Mouse (Mus musculus) embryonic stem cell, embryonic (primary cell): ENCODE measurements around the gene Gnb2.

Experiments used
- CTCF ChIA-PET, 4 experiments: fragments of 300-600 bp in 2 of 4; fragments of 350-600 bp in 2 of 4; sonication (Branson Sonifier 250); formaldehyde crosslinking; loops; one replicate each; lab custom pipeline; 2022; ENCODE audit warnings: inconsistent platforms in 2 of 4; lab: Charles Lee
- POLR2A ChIA-PET, 4 experiments: fragments of 300-600 bp in 2 of 4; fragments of 350-600 bp in 2 of 4; sonication (Branson Sonifier 250); formaldehyde crosslinking; loops; one replicate each; lab custom pipeline; 2022; ENCODE audit warnings: antibody characterized with exemption in 4 of 4, inconsistent platforms in 1 of 4; lab: Charles Lee

Gene Gnb2

DNA sequence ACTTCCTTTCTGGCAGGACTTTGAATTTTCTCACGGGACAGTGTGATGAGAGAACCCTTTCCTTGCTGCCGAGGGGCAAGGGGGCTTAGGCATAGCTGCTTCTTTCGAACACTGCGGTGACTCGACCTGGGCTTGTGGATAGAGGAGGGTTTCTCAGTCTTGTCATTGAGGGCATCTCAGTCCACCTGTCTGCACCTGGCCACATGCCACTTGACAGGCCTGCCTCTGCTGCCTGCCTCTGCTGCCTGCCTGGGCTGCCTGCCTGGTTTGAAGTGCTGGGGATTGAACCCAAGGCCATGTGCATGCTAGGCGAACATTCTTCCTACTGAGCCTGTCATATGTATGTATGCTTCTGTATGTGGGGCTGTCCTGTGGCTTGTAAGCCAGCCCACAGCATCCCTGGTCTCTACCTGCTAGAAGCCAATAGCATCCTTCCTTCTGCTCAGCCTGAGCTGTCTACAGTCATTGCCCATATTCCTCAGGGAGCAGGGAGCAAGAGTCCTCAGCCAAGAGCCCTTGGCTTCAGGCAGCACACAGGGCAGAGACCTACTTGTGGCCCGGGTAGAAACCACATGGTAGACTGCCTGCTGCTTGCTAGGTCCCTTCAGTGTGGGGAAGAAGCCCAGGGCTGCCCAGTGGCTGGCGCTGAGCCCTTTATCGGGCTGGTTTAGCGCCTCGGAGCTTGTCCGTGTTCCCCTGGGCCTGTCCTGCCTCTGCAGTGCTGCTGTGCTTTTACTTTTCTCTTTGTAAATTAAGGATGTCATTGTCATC is 19.2 kb downstream of the Gnb2 start:
- POLR2A ChIA-PET, result interaction anchor here (0.6 to 7.6 kb wide), 17 partner anchors 8 to 246 kb away, joined by 3 to 75 read pairs (median 4); partner anchors contain the start of gene Pop7 (in 3 of the 4)
- CTCF ChIA-PET, result interaction anchor here (0.6 to 4.8 kb wide), 18 partner anchors 8 to 374 kb away, joined by 3 to 45 read pairs (median 6); partner anchors contain the start of gene Pop7 (in 4 of the 4)

DNA sequence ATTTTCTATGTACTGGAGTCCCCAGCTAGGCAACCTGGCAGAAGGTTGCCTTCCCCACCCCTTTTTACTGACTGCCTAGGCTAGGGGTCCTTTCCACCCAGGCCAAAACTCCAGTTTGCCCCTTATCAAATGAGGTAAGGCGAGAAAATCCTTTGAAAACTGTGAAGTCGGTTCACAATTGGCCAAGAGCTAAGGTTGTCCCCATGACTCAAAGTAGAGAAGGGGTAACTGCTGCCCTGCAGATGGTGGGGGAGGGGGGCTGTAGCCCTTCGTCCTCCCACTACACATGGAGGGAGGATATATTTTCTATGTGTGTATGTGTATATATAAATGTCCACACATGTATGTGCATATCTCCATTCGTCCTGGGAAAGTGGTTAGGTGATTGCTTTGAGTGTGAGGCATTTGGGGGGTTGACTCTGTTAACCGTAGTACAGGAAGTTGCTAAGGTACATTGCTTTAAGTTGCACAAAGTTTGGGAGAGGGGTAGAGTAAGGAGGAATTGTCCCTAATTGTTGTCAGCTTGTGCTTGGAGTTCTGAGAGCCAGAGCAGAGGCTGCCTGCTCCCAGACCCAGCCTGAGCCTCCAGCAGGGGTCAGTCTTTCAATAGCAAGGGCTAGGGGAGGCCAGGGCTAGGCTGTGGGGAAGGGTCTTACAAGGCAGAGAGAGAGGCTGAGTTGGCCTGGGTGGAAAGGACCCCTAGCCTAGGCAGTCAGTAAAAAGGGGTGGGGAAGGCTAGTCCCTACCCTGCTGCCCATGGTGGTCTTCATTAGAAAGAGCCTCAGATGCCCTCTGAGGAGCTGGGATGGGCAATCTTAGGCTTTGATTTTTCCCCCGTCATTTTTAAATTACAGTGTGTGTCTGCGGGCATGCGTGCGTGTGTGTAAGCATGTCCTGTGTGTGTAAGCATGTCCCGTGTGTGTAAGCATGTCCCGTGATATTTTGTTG is 20.2 kb downstream of the Gnb2 start:
- ChIA-PET CTCF (interaction anchor here (0.5 to 4.8 kb wide), 39 partner anchors 9 to 659 kb away, joined by 3 to 45 read pairs (median 4); partner anchors contain the start of genes Pop7 (in 4 of the 4) and Mcm7 (in 1 of the 4)), POLR2A (interaction anchor here in 3 of 4 experiments (0.6 to 7.6 kb wide), 21 partner anchors 9 to 339 kb away, joined by 3 to 75 read pairs (median 3); partner anchors contain the start of gene Pop7 (in 3 of the 3))

DNA sequence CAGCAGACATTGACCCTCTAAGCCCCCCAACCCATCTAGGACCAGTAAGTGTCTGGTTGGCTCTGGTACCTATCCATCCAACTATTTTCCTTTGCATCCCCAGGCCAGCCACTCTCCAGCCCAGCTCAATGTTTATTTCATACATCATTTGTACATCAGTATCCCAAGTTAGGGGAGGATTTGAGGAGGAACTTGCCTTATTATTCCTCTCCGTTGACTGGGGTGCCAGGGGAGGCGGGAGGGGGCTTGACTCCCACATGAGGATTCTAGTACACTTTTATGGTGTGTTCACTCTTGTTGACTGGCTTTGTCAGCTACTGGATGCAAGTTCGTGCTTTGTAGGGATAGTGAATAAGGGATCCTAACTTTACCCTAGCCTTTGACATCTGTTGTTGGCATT is 21.6 kb downstream of the Gnb2 start:
- ChIA-PET POLR2A (interaction anchor here (0.5 to 7.6 kb wide), 25 partner anchors 8 to 216 kb away, joined by 3 to 75 read pairs (median 5); partner anchors contain the start of genes Pop7 (in 3 of the 4), Gigyf1 (in 1 of the 4) and Tfr2 (in 1 of the 4)), CTCF (interaction anchor here (0.6 to 4.8 kb wide), 10 partner anchors 9 to 248 kb away, joined by 3 to 45 read pairs (median 4); partner anchors contain the start of gene Pop7 (in 4 of the 4))

DNA sequence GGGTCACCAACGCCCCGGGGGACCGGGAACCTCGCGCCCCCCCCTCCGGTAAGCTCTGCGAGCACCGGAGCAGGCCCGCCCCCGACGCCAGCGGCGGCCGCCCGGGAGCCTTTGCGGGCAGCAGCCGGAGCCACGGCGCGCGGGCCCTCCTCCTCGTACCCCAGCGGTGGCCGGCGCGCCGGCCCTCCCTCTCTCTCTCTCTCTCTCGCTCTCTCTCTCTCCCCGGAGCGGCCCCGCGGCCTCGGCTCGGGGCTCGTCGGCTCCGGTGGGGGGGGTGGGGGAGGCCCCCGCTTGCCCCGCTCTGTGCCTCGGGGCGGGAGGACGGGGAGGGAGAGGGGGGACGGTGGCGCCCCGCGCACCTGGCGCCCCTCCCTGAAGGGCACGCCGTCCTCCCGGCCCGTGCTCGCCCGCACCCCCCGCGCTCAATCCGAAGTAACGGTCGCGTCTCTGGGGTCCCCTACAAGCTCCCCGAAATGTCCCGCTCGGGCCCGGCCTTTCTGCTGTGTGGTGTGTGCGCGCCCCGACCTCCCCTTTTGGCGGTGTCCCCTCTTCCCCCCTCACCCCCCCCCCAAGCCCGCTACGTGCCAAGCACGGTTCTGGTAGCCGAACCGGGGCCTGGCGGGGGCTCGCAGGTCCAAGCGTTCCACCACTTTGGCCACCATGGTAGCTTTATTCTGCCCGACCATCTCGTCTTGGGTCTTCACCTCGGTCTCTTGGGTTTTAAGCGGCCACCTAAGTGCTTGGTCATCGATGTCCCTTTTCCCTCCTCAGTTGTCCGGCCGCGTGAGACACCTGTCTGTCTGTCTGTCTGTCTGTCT is 22.5 kb downstream of the Gnb2 start:
- POLR2A ChIA-PET, result interaction anchor here (0.7 to 7.6 kb wide), 20 partner anchors 8 to 580 kb away, joined by 3 to 75 read pairs (median 5); partner anchors contain the start of genes Pop7 (in 4 of the 4) and Gigyf1 (in 1 of the 4)
- CTCF ChIA-PET, result interaction anchor here (0.6 to 4.8 kb wide), 9 partner anchors 8 to 364 kb away, joined by 3 to 45 read pairs (median 4); partner anchors contain the start of gene Pop7 (in 4 of the 4)

DNA sequence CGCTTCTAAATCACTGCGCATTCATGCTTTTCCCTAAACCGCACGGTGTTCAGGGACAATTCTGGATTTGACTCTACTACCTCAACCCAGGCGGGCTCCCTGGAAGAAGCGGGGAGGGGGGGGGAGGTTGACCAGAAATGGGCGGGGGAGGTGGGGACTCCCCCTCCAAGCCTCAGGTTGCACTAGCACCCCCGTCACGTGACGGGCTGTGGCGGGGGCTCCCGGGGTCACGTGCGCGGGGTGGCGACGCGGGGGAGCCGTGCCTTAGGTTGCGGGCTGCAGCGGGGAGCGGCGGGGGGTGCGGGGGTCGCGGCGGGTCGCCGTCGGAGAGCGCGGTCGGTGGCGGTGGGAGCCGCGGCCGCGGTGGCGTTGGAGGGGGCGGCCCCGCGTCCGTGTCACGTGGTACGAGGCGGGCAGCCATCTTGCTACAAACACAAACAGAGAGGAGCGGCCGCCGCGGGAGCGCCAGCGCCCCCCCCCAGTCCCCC is 23.3 kb downstream of the Gnb2 start:
- POLR2A ChIA-PET, result interaction anchor here in 3 of 4 experiments (1.1 to 7.6 kb wide), 8 partner anchors 8 to 173 kb away, joined by 3 to 75 read pairs (median 6); partner anchors contain the start of genes Pop7 (in 2 of the 3) and Gigyf1 (in 1 of the 3)
- CTCF ChIA-PET, result interaction anchor here in 3 of 4 experiments (0.7 to 4.8 kb wide), 3 partner anchors 9 to 365 kb away, joined by 3 to 45 read pairs (median 6); partner anchors contain the start of gene Pop7 (in 1 of the 3)

DNA sequence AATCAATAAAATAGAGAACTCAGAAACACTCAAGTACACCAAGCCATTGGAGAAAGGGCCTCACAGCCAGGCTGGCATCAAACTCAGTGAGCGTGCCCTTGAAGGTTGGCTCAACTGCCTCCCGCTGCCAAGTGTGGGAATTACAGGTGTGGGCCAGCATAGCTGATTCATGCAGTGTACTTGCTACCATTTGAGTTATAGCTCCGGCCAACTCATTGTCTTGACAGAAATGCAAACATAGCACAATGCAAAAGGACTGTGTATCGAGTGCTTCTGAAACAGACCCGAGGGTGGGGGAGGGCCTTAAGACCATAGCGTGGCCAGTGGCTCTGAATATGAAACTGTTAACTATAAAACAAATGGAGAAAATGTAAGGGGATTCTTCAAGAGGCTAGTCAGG is 29.3 kb downstream of the Gnb2 start:
- ChIA-PET POLR2A (interaction anchor here in 3 of 4 experiments (0.5 to 6.2 kb wide), 14 partner anchors 10 to 179 kb away, joined by 3 to 75 read pairs (median 12); partner anchors contain the start of genes Gigyf1 (in 2 of the 3), Epo (in 1 of the 3), Fbxo24 (in 1 of the 3) and Gm20605 (in 1 of the 3)), CTCF (interaction anchor here in 3 of 4 experiments (1.5 to 3.9 kb wide), 4 partner anchors 8 to 15 kb away, joined by 3 to 25 read pairs (median 14); partner anchors contain the start of gene Gigyf1 (in 1 of the 3))

DNA sequence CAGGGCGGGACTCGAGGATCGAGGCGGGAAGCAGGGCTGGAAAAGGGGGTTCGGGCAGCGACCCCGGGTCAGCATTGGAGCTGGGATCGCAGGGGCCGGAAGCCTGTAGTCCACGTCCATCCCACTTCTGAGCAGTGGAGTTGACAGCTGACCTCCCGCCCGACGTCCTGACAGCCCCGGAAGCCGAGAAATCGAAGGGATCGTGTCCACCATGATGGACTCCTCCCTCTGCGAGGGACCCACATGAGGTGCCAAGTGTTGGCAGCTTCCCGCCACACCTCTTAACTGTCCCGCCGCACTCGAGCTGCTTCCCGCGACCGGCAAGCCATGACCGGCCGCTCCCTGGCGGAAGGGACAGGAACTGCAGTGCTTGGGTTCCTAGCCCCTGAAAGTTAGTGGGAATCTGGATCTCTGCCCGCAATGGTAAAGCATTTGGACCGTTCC is 30.6 kb downstream of the Gnb2 start:
- CTCF ChIA-PET, result interaction anchor here (0.5 to 3.9 kb wide), 86 partner anchors 9 to 597 kb away, joined by 3 to 45 read pairs (median 4); partner anchors contain the start of genes Ache (in 3 of the 4), Gigyf1 (in 3 of the 4), Slc12a9 (in 2 of the 4) and Srrt (in 2 of the 4)
- POLR2A ChIA-PET, result interaction anchor here (0.6 to 6.2 kb wide), 126 partner anchors 8 to 1724 kb away, joined by 3 to 75 read pairs (median 4); partner anchors contain the start of genes Epo (in 3 of the 4), Gigyf1 (in 3 of the 4), Fbxo24 (in 2 of the 4) and Gnb2 (in 2 of the 4)

DNA sequence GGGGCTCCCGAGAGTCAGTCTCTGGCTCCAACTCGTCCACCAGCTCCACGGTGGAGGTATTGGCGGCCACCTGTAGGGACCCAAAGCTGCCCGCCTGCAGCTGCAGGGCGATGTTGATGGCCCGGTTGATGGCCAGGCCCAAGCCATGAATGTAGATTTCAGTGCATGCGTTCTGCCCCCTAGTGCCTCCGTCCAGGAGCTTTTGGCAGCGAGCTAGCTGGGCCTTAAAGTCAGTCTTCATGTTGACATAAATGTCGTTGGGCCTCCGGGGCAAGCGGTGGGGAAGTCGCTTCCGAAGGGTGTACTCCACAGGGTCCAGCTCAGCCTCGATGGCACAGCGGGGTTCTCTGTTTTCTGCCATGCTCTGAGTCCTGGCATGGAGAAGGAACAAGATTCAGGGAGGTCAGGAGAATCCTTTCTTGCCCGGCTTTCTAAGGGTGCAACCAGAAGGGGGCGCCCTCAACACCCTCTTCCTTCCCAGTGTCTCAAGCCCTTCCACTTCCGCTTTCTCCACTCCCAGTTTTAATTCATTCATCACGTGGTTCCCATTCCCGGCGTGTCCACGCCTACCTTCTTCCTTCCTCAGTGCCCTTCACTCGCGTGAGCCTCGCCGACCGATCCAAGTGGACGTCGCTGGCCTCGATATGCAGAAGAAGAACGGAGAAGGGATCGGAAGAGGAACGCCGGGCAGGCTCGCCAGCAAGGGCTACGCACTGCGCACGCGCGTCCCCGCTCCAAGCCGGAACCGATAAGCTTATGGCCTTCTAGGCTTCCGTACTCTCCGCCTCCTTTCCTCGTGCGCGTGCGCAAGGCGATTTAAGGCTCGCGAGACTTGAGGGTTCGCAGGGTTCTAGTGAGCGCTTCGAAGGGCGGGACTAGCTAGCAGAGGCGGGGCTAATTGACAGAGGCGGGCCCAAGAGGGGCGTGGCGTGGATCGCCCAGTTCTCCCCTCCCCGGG is 31.3 kb downstream of the Gnb2 start, which contains the start of gene Pop7:
Gene Pop7, minus strand, starts transcription at position 810 of the 958 bp plus-strand sequence.
- CTCF ChIA-PET, result interaction anchor here (0.5 to 3.9 kb wide), 94 partner anchors 8 to 597 kb away, joined by 3 to 45 read pairs (median 4); partner anchors contain the start of genes Ache (in 3 of the 4), Gigyf1 (in 3 of the 4), Slc12a9 (in 2 of the 4) and Srrt (in 2 of the 4)
- POLR2A ChIA-PET, result interaction anchor here (0.5 to 6.2 kb wide), 128 partner anchors 8 to 1724 kb away, joined by 3 to 75 read pairs (median 4); partner anchors contain the start of genes Epo (in 3 of the 4), Gigyf1 (in 3 of the 4), Fbxo24 (in 2 of the 4) and Gnb2 (in 2 of the 4)

DNA sequence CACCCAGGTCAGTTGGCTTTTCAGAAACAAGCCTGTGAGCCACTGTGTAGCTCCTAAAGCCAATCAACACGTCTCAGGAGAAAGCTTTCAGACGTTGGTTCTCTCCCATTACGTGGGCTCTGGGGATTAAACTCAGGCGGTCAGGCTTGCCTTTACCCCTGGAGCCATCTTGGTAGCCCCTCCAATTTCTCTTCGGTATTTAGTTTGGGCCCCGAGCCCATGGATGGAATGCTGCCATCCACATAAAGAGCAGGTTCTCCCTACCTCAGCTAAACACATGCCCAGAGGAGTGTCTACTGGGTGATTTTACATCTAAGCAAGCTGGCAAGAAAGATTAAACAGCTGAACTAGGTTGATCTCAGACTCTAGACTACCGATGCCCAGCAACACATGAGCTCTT is 33.1 kb downstream of the Gnb2 start:
- POLR2A ChIA-PET, result interaction anchor here in 3 of 4 experiments (0.7 to 6.2 kb wide), 15 partner anchors 8 to 548 kb away, joined by 3 to 75 read pairs (median 3); partner anchors contain the start of genes Fis1 (in 1 of the 3), Ppp1r35 (in 1 of the 3) and Slc12a9 (in 1 of the 3)
- CTCF ChIA-PET, result interaction anchor here in 2 of 4 experiments (0.7 to 3.6 kb wide), 9 partner anchors 9 to 286 kb away, joined by 3 to 45 read pairs (median 3); partner anchors contain the start of genes Gigyf1 (in 1 of the 2) and Sap25 (in 1 of the 2)

DNA sequence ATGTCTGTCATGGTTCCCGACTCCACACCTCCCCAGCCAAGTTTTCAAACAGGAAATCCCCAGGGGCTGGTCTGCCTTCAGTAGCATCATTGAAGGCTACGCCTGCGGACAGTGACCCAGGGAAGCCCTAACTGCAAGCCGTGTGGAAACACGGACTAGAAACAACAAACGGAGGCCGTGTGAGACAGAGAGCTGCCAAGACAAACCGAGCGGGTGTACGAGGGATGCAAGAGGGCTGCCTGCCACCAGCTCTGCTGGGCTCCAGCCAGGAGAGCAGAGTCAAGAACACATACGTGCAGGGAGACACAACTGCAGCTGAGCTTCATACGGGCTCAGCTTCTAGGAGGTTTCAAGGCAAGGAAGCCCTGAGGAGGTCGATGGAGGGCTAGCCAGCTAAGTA is 39.5 kb downstream of the Gnb2 start:
- CTCF ChIA-PET, result interaction anchor here in 3 of 4 experiments (0.6 to 3.9 kb wide), 8 partner anchors 8 to 266 kb away, joined by 3 to 13 read pairs (median 4); partner anchors contain the start of genes Pop7 (in 3 of the 3), Ache (in 1 of the 3) and Slc12a9 (in 1 of the 3)
- POLR2A ChIA-PET, result interaction anchor here (0.9 to 5.6 kb wide), 7 partner anchors 8 to 160 kb away, joined by 3 to 51 read pairs (median 4); partner anchors contain the start of genes Pop7 (in 3 of the 4) and Slc12a9 (in 1 of the 4)

DNA sequence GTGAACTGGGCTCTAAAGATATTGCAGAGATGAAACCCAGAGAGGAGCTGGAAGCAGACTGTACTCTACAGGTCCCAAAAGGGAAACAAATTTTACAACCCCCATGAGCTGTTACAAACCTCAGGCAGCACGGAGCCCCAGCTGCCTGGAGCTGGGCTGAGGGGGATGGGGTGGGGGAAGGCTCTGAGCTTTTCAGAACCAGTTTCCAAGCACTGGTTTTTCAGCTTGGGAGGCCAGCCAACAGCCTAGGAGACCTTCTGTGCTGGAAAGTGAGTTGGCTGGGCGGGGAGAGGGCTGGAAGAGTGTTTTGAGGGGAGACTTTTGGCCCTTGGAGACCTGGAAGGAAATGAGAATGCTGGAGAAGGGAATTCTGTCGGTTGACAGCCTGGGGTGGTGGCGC is 41.8 kb downstream of the Gnb2 start:
- POLR2A ChIA-PET, result interaction anchor here in 2 of 4 experiments (1.6 to 5.6 kb wide), 2 partner anchors 9 to 10 kb away, joined by 6 to 51 read pairs; partner anchors contain the start of gene Pop7 (in 1 of the 2)

DNA sequence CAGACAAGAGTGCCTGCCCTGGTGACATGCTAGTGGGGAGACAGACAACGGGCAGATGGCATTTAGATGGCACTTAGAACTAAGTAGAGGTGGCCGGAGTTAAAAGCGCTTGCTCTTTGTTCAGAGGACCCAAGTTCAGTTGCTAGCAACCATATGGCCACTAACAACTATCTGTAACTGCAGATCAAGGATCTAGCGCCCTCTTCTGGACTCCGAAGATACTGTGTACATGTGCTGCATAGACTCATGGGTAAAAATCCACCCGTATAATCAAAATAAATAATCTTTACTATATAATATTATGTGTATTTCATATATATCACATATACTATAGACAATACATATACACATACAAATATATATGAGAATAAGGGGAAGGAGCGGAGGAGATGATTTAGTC is 45.7 kb downstream of the Gnb2 start:
- ChIA-PET CTCF (interaction anchor here in 1 of 4 experiments (0.6 to 2.6 kb wide), 3 partner anchors 14 to 169 kb away, joined by 3 to 24 read pairs (median 4); partner anchors contain the start of gene Pop7), POLR2A (interaction anchor here in 2 of 4 experiments (1.0 to 3.5 kb wide), 2 partner anchors 13 to 15 kb away, joined by 4 to 28 read pairs; partner anchors contain the start of gene Pop7 (in 2 of the 2))

More for the DNA sequence above, 41.8 kb downstream of the Gnb2 start:
- CTCF ChIA-PET, result interaction anchor here in 3 of 4 experiments (1.1 to 3.9 kb wide), 4 partner anchors 9 to 11 kb away, joined by 3 to 13 read pairs (median 4); partner anchors contain the start of gene Pop7 (in 2 of the 3)

DNA sequence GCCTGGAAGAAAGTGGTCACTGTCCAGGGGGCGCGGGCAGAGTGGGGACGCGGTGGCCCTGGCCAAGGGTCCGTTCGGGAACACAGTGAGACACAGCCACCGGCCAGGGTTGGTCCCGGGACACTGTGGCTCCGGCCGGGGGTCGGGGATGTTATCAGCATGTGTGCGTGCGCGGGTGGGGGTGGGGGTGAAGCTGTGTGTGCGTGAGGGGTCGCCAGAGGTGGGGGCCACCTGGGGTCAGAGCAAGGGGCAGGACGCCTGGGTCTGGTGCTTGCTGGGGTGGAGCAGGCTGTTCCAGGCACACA is 47.5 kb downstream of the Gnb2 start:
- ChIA-PET POLR2A (interaction anchor here in 2 of 4 experiments (0.6 to 2.6 kb wide), 4 partner anchors 9 to 76 kb away, joined by 3 to 10 read pairs (median 6); partner anchors contain the start of gene Pop7 (in 1 of the 2)), CTCF (interaction anchor here in 3 of 4 experiments (0.6 to 3.5 kb wide), 5 partner anchors 16 to 544 kb away, joined by 4 to 19 read pairs (median 7); partner anchors contain the start of gene Pop7 (in 2 of the 3))
